Mouse (Mus musculus) myocyte (in vitro differentiated cells): ENCODE results near the gene Por.

Experiments
- CEBPB ChIP-seq: IDR thresholded peaks from 2 replicates; pipeline ENCODE4 v1.6.1; 2011; ENCODE audit warnings: mild to moderate bottlenecking, moderate library complexity; ENCODE audit not compliant: poor library complexity, insufficient read depth, severe bottlenecking
- E2F4 ChIP-seq: IDR thresholded peaks from one replicate; pipeline ENCODE4 v1.6.1; 2011; ENCODE audit warnings: mild to moderate bottlenecking, control low read depth, moderate library complexity; ENCODE audit not compliant: insufficient read depth
- MAX ChIP-seq: IDR thresholded peaks from one replicate; pipeline ENCODE4 v1.6.1; 2011; ENCODE audit warnings: low read depth, mild to moderate bottlenecking, control low read depth
- POLR2A ChIP-seq: IDR thresholded peaks from one replicate; pipeline ENCODE4 v1.6.1; 2011; ENCODE audit warnings: low read depth, mild to moderate bottlenecking, control low read depth, moderate library complexity; ENCODE audit not compliant: insufficient read length
- POLR2AphosphoS2 ChIP-seq: IDR thresholded peaks from one replicate; pipeline ENCODE4 v1.6.1; 2011; ENCODE audit warnings: low read depth, control low read depth; ENCODE audit not compliant: insufficient read length
- TCF12 ChIP-seq: IDR thresholded peaks from one replicate; pipeline ENCODE4 v1.6.1; 2011; ENCODE audit warnings: mild to moderate bottlenecking, control low read depth; ENCODE audit not compliant: poor library complexity, insufficient read depth, severe bottlenecking
- TCF3 ChIP-seq: IDR thresholded peaks from one replicate; pipeline ENCODE4 v1.6.1; 2011; ENCODE audit warnings: low read depth, control low read depth; ENCODE audit not compliant: insufficient read length
- USF1 ChIP-seq: IDR thresholded peaks from one replicate; pipeline ENCODE4 v1.6.1; 2011; ENCODE audit warnings: low read depth, mild to moderate bottlenecking, control low read depth, moderate library complexity

DNA sequence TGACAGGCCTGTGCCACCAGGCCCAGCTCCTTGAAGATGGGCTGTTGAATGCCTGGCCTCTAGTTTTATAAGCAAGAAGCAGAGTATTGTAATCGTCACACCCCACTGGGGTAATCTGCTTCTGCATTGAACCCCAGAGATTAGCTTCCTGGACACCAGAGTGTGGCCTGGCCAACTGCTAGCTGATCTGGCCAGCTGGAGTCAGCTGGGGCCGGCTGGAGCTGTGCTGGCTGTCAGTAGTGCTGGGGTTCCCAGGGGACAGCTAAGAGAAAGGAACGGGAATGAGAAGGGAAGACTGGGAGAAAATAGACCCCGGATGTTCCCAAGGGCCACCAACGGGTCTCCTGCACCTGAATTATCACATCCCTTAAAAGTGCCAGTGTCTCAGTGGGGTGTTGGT, 3.1 kb downstream of the Por start:
- TF ChIP-seq POLR2AphosphoS2: no peak
- no peak for TF ChIP-seq TCF3
- no peak for TF ChIP-seq POLR2A
- no peak for TF ChIP-seq TCF12
- TF ChIP-seq E2F4: no peak
- TF ChIP-seq USF1: no peak
- TF ChIP-seq MAX: no peak
- TF ChIP-seq CEBPB: no peak
